Comparison of ENCODE assay signal across 21 mouse cellular contexts in genomic region chr7:43530216-43530785, GRCm38 (mm10). TPM values are rescaled to one million over a fixed set of nuclear protein-coding genes. Genes with fewer than 3 reads are reported as not detected.
A peak's percentile ranks its signal among the peaks of the same experiment; 100 is the strongest.
DNase-seq lines count a peak whose midpoint lies in the region; ATAC-seq and TF ChIP-seq lines count a peak whose summit lies in the region.
"Had no signal": no experiment of that assay in that cellular context is flagged by ENCODE, and none has a peak within 500 bp of the region (broad histone marks: within the 10 kb centered on the region; RNA-seq: fewer than 3 reads in every experiment).

No protein-coding gene starts in this region.

- no peaks in the 10 kb centered on the region for H3K9me3 ChIP-seq in liver, embryonic 16.5 days (replicated peaks; ENCODE audit: control insufficient read depth, low read length)
- H3K9me3 ChIP-seq in liver, embryonic 11.5 days (ENCODE audit: control insufficient read depth, low read length): no peaks in the 10 kb centered on the region
- no peaks in the 10 kb centered on the region for H3K9me3 ChIP-seq in midbrain, embryonic 15.5 days
- no peaks in the 10 kb centered on the region for H3K9me3 ChIP-seq in midbrain, embryonic 11.5 days (ENCODE audit: control insufficient read depth, low read length)
- H3K9me3 ChIP-seq: embryonic facial prominence, embryonic 10.5 days; forebrain, embryonic 15.5 days; hindbrain, embryonic 10.5 days; limb, embryonic 13.5 days; neural tube, embryonic 13.5 days had no signal

- WGBS in liver, embryonic 16.5 days (ENCODE audit: insufficient replicate concordance): 35% methylated on average over 8 of the region's 8 CpGs
- 60% methylated on average over 8 of the region's 8 CpGs for WGBS in liver, embryonic 11.5 days
- 62% methylated on average over 8 of the region's 8 CpGs for WGBS in small intestine, adult 2 months
- 82% methylated on average over 8 of the region's 8 CpGs for WGBS in midbrain, embryonic 15.5 days
- WGBS in midbrain, embryonic 11.5 days: 82% methylated on average over 8 of the region's 8 CpGs

- no peak for DNase-seq in liver, embryonic 11.5 days (ENCODE audit: low spot score)
- DNase-seq in adipocyte (ENCODE audit: low spot score): peak; percentile 6
- peak; percentile 61 for DNase-seq in lung, postnatal 36 days
- DNase-seq in midbrain, embryonic 11.5 days (ENCODE audit: low spot score, missing footprints): no peak
- DNase-seq: cerebellum, adult 11-12 months; cerebellum, postnatal 36 days; kidney, adult 18-20 months; kidney, postnatal 25 days; right cerebral cortex, postnatal 25 days; thymus, postnatal 36 days had no signal

- H3K4me1 ChIP-seq in liver, embryonic 16.5 days (ENCODE audit: control insufficient read depth, low read depth, low read length): no peaks in the 10 kb centered on the region
- H3K4me1 ChIP-seq in liver, embryonic 11.5 days (replicated peaks; ENCODE audit: control insufficient read depth, insufficient read depth, low read length): no peaks in the 10 kb centered on the region
- H3K4me1 ChIP-seq in small intestine, adult 2 months (ENCODE audit: control insufficient read depth, insufficient read depth, insufficient read length, low read length): no peaks in the 10 kb centered on the region
- H3K4me1 ChIP-seq in midbrain, embryonic 15.5 days: no peaks in the 10 kb centered on the region
- no peaks in the 10 kb centered on the region for H3K4me1 ChIP-seq in midbrain, embryonic 11.5 days (ENCODE audit: control insufficient read depth, insufficient read depth, low read length)
- H3K4me1 ChIP-seq: embryonic facial prominence, embryonic 10.5 days; forebrain, embryonic 15.5 days; hindbrain, embryonic 10.5 days; limb, embryonic 13.5 days; neural tube, embryonic 13.5 days had no signal

- no peak overlapping the region for H3K4me2 ChIP-seq in liver, embryonic 16.5 days (ENCODE audit: low read depth, low read length)
- no peak overlapping the region for H3K4me2 ChIP-seq in liver, embryonic 11.5 days
- H3K4me2 ChIP-seq in midbrain, embryonic 15.5 days: no peak overlapping the region
- no peak overlapping the region for H3K4me2 ChIP-seq in midbrain, embryonic 11.5 days
- H3K4me2 ChIP-seq: forebrain, embryonic 15.5 days; limb, embryonic 13.5 days; neural tube, embryonic 13.5 days had no signal

- H3K9ac ChIP-seq in liver, embryonic 16.5 days (ENCODE audit: low read depth, low read length): no peak overlapping the region
- no peak overlapping the region for H3K9ac ChIP-seq in liver, embryonic 11.5 days (ENCODE audit: low read depth, low read length)
- no peak overlapping the region for H3K9ac ChIP-seq in midbrain, embryonic 15.5 days
- H3K9ac ChIP-seq in midbrain, embryonic 11.5 days (ENCODE audit: low read length): no peak overlapping the region
- H3K9ac ChIP-seq: forebrain, embryonic 15.5 days; limb, embryonic 13.5 days; neural tube, embryonic 13.5 days had no signal

- no peaks in the 10 kb centered on the region for H3K36me3 ChIP-seq in liver, embryonic 16.5 days (ENCODE audit: control insufficient read depth, insufficient read depth)
- no peaks in the 10 kb centered on the region for H3K36me3 ChIP-seq in liver, embryonic 11.5 days (ENCODE audit: control insufficient read depth, insufficient read depth, low read length)
- no peaks in the 10 kb centered on the region for H3K36me3 ChIP-seq in small intestine, adult 2 months (ENCODE audit: control insufficient read depth, insufficient read depth, low read length)
- no peaks in the 10 kb centered on the region for H3K36me3 ChIP-seq in midbrain, embryonic 15.5 days (replicated peaks)
- H3K36me3 ChIP-seq in midbrain, embryonic 11.5 days (ENCODE audit: control insufficient read depth, insufficient read depth, low read length): no peaks in the 10 kb centered on the region
- H3K36me3 ChIP-seq: embryonic facial prominence, embryonic 10.5 days; forebrain, embryonic 15.5 days; hindbrain, embryonic 10.5 days; limb, embryonic 13.5 days; neural tube, embryonic 13.5 days had no signal

- no peak overlapping the region for H3K4me3 ChIP-seq in liver, embryonic 16.5 days (ENCODE audit: low read depth, low read length)
- H3K4me3 ChIP-seq in liver, embryonic 11.5 days (ENCODE audit: low read depth, low read length): no peak overlapping the region
- H3K4me3 ChIP-seq in small intestine, adult 2 months (ENCODE audit: low read depth, low read length): no peak overlapping the region
- H3K4me3 ChIP-seq in midbrain, embryonic 15.5 days: no peak overlapping the region
- H3K4me3 ChIP-seq in midbrain, embryonic 11.5 days (ENCODE audit: low read depth, low read length): no peak overlapping the region
- H3K4me3 ChIP-seq: embryonic facial prominence, embryonic 10.5 days; forebrain, embryonic 15.5 days; hindbrain, embryonic 10.5 days; limb, embryonic 13.5 days; neural tube, embryonic 13.5 days had no signal

- no peak for TF ChIP-seq POLR2A in small intestine, adult 2 months (IDR thresholded peaks at IDR 0.05; ENCODE audit: low read depth, low read length)

- 0 out of 2 replicates have a peak, but pooled peaks have one; percentile 21 for ATAC-seq in liver, embryonic 16.5 days (ENCODE audit: low read depth)
- no peak for ATAC-seq in liver, embryonic 11.5 days (replicated peaks; ENCODE audit: low FRiP score)
- ATAC-seq in midbrain, embryonic 15.5 days (replicated peaks): no peak
- ATAC-seq in midbrain, embryonic 11.5 days (ENCODE audit: low FRiP score): no peak
- ATAC-seq: forebrain, embryonic 15.5 days had no signal

- H3K27me3 ChIP-seq in liver, embryonic 16.5 days (ENCODE audit: control insufficient read depth, insufficient read depth, low read depth, low read length): no peaks in the 10 kb centered on the region
- no peaks in the 10 kb centered on the region for H3K27me3 ChIP-seq in liver, embryonic 11.5 days (replicated peaks; ENCODE audit: control insufficient read depth, insufficient read depth, low read length)
- no peaks in the 10 kb centered on the region; the same call in 1 of the 2 replicates for H3K27me3 ChIP-seq in small intestine, adult 2 months (ENCODE audit: control insufficient read depth, insufficient read depth, low read length)
- no peaks in the 10 kb centered on the region for H3K27me3 ChIP-seq in midbrain, embryonic 15.5 days (replicated peaks)
- H3K27me3 ChIP-seq in midbrain, embryonic 11.5 days (ENCODE audit: control insufficient read depth, insufficient read depth, low read length): no peaks in the 10 kb centered on the region
- H3K27me3 ChIP-seq: forebrain, embryonic 15.5 days; limb, embryonic 13.5 days; neural tube, embryonic 13.5 days had no signal

- no peak overlapping the region for H3K27ac ChIP-seq in liver, embryonic 16.5 days (ENCODE audit: low read length)
- H3K27ac ChIP-seq in liver, embryonic 11.5 days (ENCODE audit: low read depth, low read length): no peak overlapping the region
- H3K27ac ChIP-seq in small intestine, adult 2 months (ENCODE audit: insufficient read depth, low read depth, low read length): 0 out of 2 replicates have a peak overlapping the region, but pooled peaks have one; percentile 67
- H3K27ac ChIP-seq in midbrain, embryonic 15.5 days: no peak overlapping the region
- no peak overlapping the region for H3K27ac ChIP-seq in midbrain, embryonic 11.5 days (ENCODE audit: low read depth, low read length)
- H3K27ac ChIP-seq: embryonic facial prominence, embryonic 10.5 days; forebrain, embryonic 15.5 days; hindbrain, embryonic 10.5 days; limb, embryonic 13.5 days; neural tube, embryonic 13.5 days had no signal

- TF ChIP-seq CTCF in small intestine, adult 2 months (IDR thresholded peaks at IDR 0.05; ENCODE audit: extremely low read depth, insufficient read length, insufficient replicate concordance, low read depth, low read length): no peak

RNA-seq across cellular contexts. Expression of gene Cd33, which starts 13.9 kb away (rescaled TPM):
- 3.8 and 4.6 TPM in 2 replicates for polyA plus RNA-seq in liver, embryonic 16.5 days (2015; fragmentation: Nextera tagmentation; extraction: Ambion mirVana)
- polyA plus RNA-seq in liver, embryonic 11.5 days (2014; fragmentation: Nextera tagmentation; extraction: Ambion mirVana): 1.3 and 1.6 TPM in 2 replicates
- polyA plus RNA-seq in small intestine, adult 2 months (2012; rRNA removed): 3.0 and 4.7 TPM in 2 replicates
- 0.41 and 0.95 TPM in 2 replicates for polyA plus RNA-seq in midbrain, embryonic 15.5 days (2015; fragmentation: Nextera tagmentation; extraction: Ambion mirVana)
- 0.63 and 0.70 TPM in 2 replicates for polyA plus RNA-seq in midbrain, embryonic 11.5 days (2014; fragmentation: Nextera tagmentation; extraction: Ambion mirVana)

RNA-seq across cellular contexts. Expression of gene 4931406B18Rik, which starts 24.6 kb away (rescaled TPM):
- not detected in 2 replicates for polyA plus RNA-seq in liver, embryonic 16.5 days (2015; fragmentation: Nextera tagmentation; extraction: Ambion mirVana)
- polyA plus RNA-seq in liver, embryonic 11.5 days (2014; fragmentation: Nextera tagmentation; extraction: Ambion mirVana): not detected in 2 replicates
- polyA plus RNA-seq in small intestine, adult 2 months (2012; rRNA removed): not detected in 2 replicates
- polyA plus RNA-seq in midbrain, embryonic 15.5 days (2015; fragmentation: Nextera tagmentation; extraction: Ambion mirVana): 0.06 TPM in 1 of 2 replicates, not detected in the other
- polyA plus RNA-seq in midbrain, embryonic 11.5 days (2014; fragmentation: Nextera tagmentation; extraction: Ambion mirVana): not detected in 2 replicates
- polyA plus RNA-seq: embryonic facial prominence, embryonic 10.5 days; forebrain, embryonic 15.5 days; gonadal fat pad, adult 2 months; heart, embryonic 14.5 days; hindbrain, embryonic 10.5 days; limb, embryonic 13.5 days; midbrain, postnatal 0 days; neural tube, embryonic 13.5 days had no signal

RNA-seq across cellular contexts. Expression of gene Zfp658, which starts 31.8 kb away (rescaled TPM):
- 0.19 and 0.29 TPM in 2 replicates for polyA plus RNA-seq in liver, embryonic 16.5 days (2015; fragmentation: Nextera tagmentation; extraction: Ambion mirVana)
- polyA plus RNA-seq in liver, embryonic 11.5 days (2014; fragmentation: Nextera tagmentation; extraction: Ambion mirVana): 0.97 and 1.1 TPM in 2 replicates
- 0.28 and 0.36 TPM in 2 replicates for polyA plus RNA-seq in small intestine, adult 2 months (2012; rRNA removed)
- polyA plus RNA-seq in midbrain, embryonic 15.5 days (2015; fragmentation: Nextera tagmentation; extraction: Ambion mirVana): 9.5 and 10.4 TPM in 2 replicates
- 6.7 and 8.7 TPM in 2 replicates for polyA plus RNA-seq in midbrain, embryonic 11.5 days (2014; fragmentation: Nextera tagmentation; extraction: Ambion mirVana)

RNA-seq across cellular contexts. Expression of gene Iglon5, which starts 40.4 kb away (rescaled TPM):
- not detected in 2 replicates for polyA plus RNA-seq in liver, embryonic 16.5 days (2015; fragmentation: Nextera tagmentation; extraction: Ambion mirVana)
- polyA plus RNA-seq in liver, embryonic 11.5 days (2014; fragmentation: Nextera tagmentation; extraction: Ambion mirVana): 0.16 and 0.25 TPM in 2 replicates
- polyA plus RNA-seq in small intestine, adult 2 months (2012; rRNA removed): 1.4 and 1.5 TPM in 2 replicates
- polyA plus RNA-seq in midbrain, embryonic 15.5 days (2015; fragmentation: Nextera tagmentation; extraction: Ambion mirVana): 9.7 and 10.0 TPM in 2 replicates
- polyA plus RNA-seq in midbrain, embryonic 11.5 days (2014; fragmentation: Nextera tagmentation; extraction: Ambion mirVana): 2.3 and 3.1 TPM in 2 replicates

RNA-seq across cellular contexts. Expression of gene Zfp719, which starts 49.1 kb away (rescaled TPM):
- polyA plus RNA-seq in liver, embryonic 16.5 days (2015; fragmentation: Nextera tagmentation; extraction: Ambion mirVana): 1.8 and 2.2 TPM in 2 replicates
- 7.0 and 9.1 TPM in 2 replicates for polyA plus RNA-seq in liver, embryonic 11.5 days (2014; fragmentation: Nextera tagmentation; extraction: Ambion mirVana)
- 0.63 and 0.91 TPM in 2 replicates for polyA plus RNA-seq in small intestine, adult 2 months (2012; rRNA removed)
- 14.6 and 15.3 TPM in 2 replicates for polyA plus RNA-seq in midbrain, embryonic 15.5 days (2015; fragmentation: Nextera tagmentation; extraction: Ambion mirVana)
- 17.3 and 17.9 TPM in 2 replicates for polyA plus RNA-seq in midbrain, embryonic 11.5 days (2014; fragmentation: Nextera tagmentation; extraction: Ambion mirVana)

Comparison
In these comparisons a context has a peak if more than half of its experiments do, and no peak if none do; other contexts are left out.
1. DNase-seq: peak in adipocyte (single experiment) and lung, postnatal 36 days (single experiment); none in liver, embryonic 11.5 days (single experiment) and midbrain, embryonic 11.5 days (single experiment).